8 mouse cellular contexts compared by ENCODE assay signal in the genomic region with DNA sequence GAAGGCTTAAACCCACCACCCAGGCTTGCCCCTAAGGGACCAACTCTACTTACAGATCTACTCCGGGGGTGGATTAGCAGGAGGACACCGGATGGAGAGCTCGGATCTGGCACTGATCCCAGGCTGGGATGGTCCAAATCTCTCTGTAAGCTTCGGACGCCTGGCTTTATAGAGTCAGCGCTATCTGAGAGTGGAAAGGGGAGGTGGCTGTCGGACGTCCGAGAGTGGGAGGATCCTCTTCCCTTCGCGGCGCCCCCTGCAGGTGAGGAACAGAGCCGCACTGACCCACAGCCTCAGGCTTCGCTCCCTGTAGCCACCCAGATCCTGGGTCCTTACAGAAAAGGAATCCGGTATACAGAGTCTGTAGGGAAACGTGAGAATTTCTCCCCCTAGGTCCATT. TPM values are rescaled to one million over a fixed set of nuclear protein-coding genes. Genes with fewer than 3 reads are reported as not detected.
A peak's percentile ranks its signal among the peaks of the same experiment; 100 is the strongest.
DNase-seq lines count a peak whose midpoint lies in the region; ATAC-seq and TF ChIP-seq lines count a peak whose summit lies in the region.

A gene (minus strand): TSS at position 150 of the 400 bp plus-strand sequence.

- H3K36me3 ChIP-seq in embryonic facial prominence, embryonic 12.5 days, result 0 out of 2 replicates have a peak, but pooled peaks cover 1% of the 10 kb centered on the region
- no peaks in the 10 kb centered on the region for H3K36me3 ChIP-seq in lung, embryonic 14.5 days (ENCODE audit: insufficient read depth)

- no peak within 1 kb of the TSS for H3K27ac ChIP-seq in embryonic facial prominence, embryonic 12.5 days
- peak within 1 kb of the TSS; percentile 39 for H3K27ac ChIP-seq in lung, embryonic 14.5 days (ENCODE audit: low read depth)

- peak; percentile 44 to 51 for DNase-seq in B cell, adult 2 months
- DNase-seq in adrenal gland, postnatal 14 days, result peak; percentile 91
- peak; percentile 71 to 73 for DNase-seq in heart, adult 9 months (ENCODE audit: low spot score in 2 of 2)
- DNase-seq in kidney, adult 8-10 months, result peak; percentile 50 to 59
- peak; percentile 95 for DNase-seq in lung, embryonic 14.5 days
- DNase-seq in ovary, adult 18-20 months (ENCODE audit: low spot score), result peak; percentile 61
- peak; percentile 44 to 46 for DNase-seq in urinary bladder, adult 18-20 months (ENCODE audit: low spot score in 2 of 2)

- H3K9ac ChIP-seq in embryonic facial prominence, embryonic 12.5 days, result no peak within 1 kb of the TSS; the same call in 1 of the 2 replicates
- H3K9ac ChIP-seq in lung, embryonic 14.5 days, result peak within 1 kb of the TSS; percentile 33

- H3K27me3 ChIP-seq in embryonic facial prominence, embryonic 12.5 days, result peaks cover 19% of the 10 kb centered on the region
- H3K27me3 ChIP-seq in lung, embryonic 14.5 days (ENCODE audit: insufficient read depth, low read length), result no peaks in the 10 kb centered on the region

- peak within 1 kb of the TSS; percentile 25 for H3K4me3 ChIP-seq in embryonic facial prominence, embryonic 12.5 days
- peak within 1 kb of the TSS; percentile 28 for H3K4me3 ChIP-seq in lung, embryonic 14.5 days (ENCODE audit: low read depth, low read length)

- peak within 1 kb of the TSS; percentile 53 for H3K4me2 ChIP-seq in embryonic facial prominence, embryonic 12.5 days (replicated peaks)
- H3K4me2 ChIP-seq in lung, embryonic 14.5 days, result peak within 1 kb of the TSS; percentile 63

- peaks cover 15% of the 10 kb centered on the region; the same call in 1 of the 2 replicates for H3K4me1 ChIP-seq in embryonic facial prominence, embryonic 12.5 days
- no peaks in the 10 kb centered on the region for H3K4me1 ChIP-seq in lung, embryonic 14.5 days (ENCODE audit: insufficient read depth)

- H3K9me3 ChIP-seq in embryonic facial prominence, embryonic 12.5 days, result no peaks in the 10 kb centered on the region
- no peaks in the 10 kb centered on the region for H3K9me3 ChIP-seq in lung, embryonic 14.5 days (ENCODE audit: low read depth, low read length)

- peak; percentile 84 for TF ChIP-seq CTCF in lung, embryonic 14.5 days (IDR thresholded peaks at IDR 0.05; ENCODE audit: low read depth)

- WGBS in embryonic facial prominence, embryonic 12.5 days, result 5% methylated on average over 16 of the region's 16 CpGs
- 3% methylated on average over 16 of the region's 16 CpGs for WGBS in lung, embryonic 14.5 days

- ATAC-seq in embryonic facial prominence, embryonic 12.5 days (ENCODE audit: insufficient number of reproducible peaks, insufficient read depth, low FRiP score, low TSS enrichment), result no peak
- peak; percentile 85 for ATAC-seq in lung, embryonic 14.5 days (ENCODE audit: insufficient read depth)

RNA-seq across cellular contexts. Expression of the gene that starts here (rescaled TPM):
- 7.6 and 21.4 TPM in 2 replicates for total RNA-seq in adrenal gland, postnatal 14 days (2021)
- polyA plus RNA-seq in embryonic facial prominence, embryonic 12.5 days (2016; fragmentation: Nextera tagmentation; extraction: Ambion mirVana), result 0.55 and 0.61 TPM in 2 replicates
- polyA plus RNA-seq in lung, embryonic 14.5 days (2014; fragmentation: Nextera tagmentation; extraction: Ambion mirVana), result 67.4 and 69.8 TPM in 2 replicates

Comparison
In these comparisons a context has a peak if more than half of its experiments do, and no peak if none do; other contexts are left out.
1. RNA of the gene that starts here (polyA plus RNA-seq): 67.4 to 69.8 TPM in lung, embryonic 14.5 days; 0.55 to 0.61 TPM in embryonic facial prominence, embryonic 12.5 days; every median in the first group is over 10 times any median in the second.
2. DNase-seq: peak in every context shown above with its lines; median percentile 95 in lung, embryonic 14.5 days; 91 in adrenal gland, postnatal 14 days; 72 in heart, adult 9 months; 61 in ovary, adult 18-20 months; 54 in kidney, adult 8-10 months; 48 in B cell, adult 2 months; 45 in urinary bladder, adult 18-20 months.